Mouse (Mus musculus) mature B cell (primary cell): ENCODE results near the gene Srsf1.

Experiments
- in situ Hi-C: fragments of 300-500 bp; cut with MboI; formaldehyde crosslinking; loops from 2 replicates; pipeline ENCODE4 v1.14.3; 2019

Gene Srsf1

DNA sequence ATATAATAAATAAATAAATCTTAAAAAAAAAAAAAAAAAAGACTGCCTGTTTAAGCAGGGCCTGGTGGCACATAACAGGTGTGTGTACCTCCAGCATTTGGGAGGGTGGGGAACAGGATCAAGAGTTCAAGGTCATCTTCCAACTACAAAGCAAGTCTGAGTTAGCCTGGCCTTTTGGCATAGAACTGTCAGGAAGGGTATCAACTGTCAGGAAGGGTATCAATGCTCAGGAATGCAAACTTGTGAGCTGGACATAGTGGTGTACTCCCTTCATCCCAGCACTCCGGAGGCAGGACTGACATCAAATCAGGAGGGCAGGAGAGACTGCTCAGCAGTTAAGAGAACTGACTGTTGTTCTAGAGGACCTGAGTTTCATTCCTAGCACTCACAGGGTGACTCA is 8.1 kb upstream of the Srsf1 start:
- in situ Hi-C loops: no loop called here

DNA sequence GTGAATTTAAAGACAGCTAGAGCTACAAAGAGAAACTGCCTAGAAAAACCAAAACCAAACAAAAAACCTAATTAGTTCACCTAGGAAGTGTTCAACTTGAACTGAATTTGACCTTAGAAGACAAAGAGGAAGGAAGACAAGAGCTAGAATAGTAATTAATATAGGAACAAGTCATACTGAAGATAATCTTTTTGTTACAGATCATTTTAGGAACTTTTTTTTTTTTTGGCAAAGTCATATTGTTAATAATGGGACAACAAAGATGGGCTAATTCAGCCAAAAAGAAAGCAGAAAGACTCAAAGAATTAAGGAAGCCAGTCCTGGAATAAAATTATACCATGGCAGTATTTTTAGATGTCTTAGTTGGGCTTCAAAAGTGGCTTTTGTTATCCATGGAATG is 2.9 kb upstream of the Srsf1 start:
- in situ Hi-C loops: no loop called here

DNA sequence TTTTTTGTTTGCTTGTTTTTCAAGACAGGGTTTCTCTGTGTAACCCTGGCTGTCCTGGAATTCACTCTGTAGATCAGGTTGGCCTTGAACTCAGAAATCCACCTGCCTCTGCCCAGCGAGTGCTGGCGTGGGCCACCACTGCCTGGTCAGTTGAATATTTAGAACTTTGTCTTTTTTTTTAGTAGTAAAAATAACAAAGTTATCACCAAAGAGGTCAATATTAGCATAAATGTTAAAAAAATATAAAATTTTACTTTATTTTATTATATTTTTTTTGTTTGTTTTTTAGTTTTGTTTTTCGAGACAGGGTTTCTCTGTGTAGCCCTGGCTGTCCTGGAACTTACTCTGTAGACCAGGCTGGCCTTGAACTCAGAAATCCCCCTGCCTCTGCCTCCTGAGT is 2.0 kb upstream of the Srsf1 start:
- in situ Hi-C loops: loop anchor here (5.0 kb wide), 1 partner anchor 73 kb away; no protein-coding TSS in a partner anchor

DNA sequence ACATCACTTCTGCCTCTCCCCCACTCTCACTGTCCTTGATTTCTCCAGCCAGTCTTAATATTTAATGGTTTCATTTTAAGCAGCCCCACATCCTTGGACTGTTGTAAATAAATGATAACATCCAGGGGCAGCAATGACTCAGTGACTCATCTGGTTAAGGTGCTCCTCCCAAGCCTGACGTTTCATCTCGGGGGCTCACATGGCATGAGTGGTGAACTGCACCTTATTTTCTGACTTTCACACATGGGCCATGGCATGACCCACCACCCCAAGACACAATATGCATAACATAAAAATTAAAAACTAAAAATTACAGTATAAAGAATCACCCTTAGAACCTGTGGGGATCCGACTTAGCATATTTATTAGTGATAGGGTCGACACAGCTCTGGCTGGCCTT is 1.3 kb upstream of the Srsf1 start:
- in situ Hi-C loops: loop anchor here (5.0 kb wide), 1 partner anchor 74 kb away; no protein-coding TSS in a partner anchor

- in situ Hi-C loops: loop anchor here (5.0 kb wide), 1 partner anchor 74 kb away; no protein-coding TSS in a partner anchor
Observed at GRCm38 (mm10) chr11:88046323-88046937, 743 bp upstream of the Srsf1 start.

GRCm38 (mm10) chr11:88047871-88048531 is 828 bp downstream of the Srsf1 start:
- in situ Hi-C loops: loop anchor here (5.0 kb wide), 1 partner anchor 76 kb away; no protein-coding TSS in a partner anchor

DNA sequence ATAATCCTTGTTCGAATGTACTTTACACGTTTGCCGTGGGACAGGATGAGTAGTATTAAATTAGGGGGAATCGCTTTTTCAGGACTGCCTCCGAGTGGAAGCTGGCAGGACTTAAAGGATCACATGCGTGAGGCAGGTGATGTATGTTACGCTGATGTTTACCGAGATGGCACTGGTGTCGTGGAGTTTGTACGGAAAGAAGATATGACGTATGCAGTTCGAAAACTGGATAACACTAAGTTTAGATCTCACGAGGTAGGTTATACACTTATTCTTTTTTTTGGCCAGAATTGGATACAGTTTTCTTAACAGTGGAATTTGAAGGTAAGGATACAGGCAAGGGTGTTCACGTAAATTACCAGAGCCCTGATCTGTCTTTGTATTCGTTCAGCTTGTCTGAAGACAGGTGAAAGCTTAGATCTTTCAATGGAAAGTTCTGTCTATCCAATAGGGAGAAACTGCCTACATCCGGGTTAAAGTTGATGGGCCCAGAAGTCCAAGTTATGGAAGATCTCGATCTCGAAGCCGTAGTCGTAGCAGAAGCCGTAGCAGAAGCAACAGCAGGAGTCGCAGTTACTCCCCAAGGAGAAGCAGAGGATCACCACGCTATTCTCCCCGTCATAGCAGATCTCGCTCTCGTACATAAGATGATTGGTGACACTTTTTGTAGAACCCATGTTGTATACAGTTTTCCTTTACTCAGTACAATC is 1.9 kb downstream of the Srsf1 start:
- in situ Hi-C loops: loop anchor here (5.0 kb wide), 1 partner anchor 77 kb away; no protein-coding TSS in a partner anchor

DNA sequence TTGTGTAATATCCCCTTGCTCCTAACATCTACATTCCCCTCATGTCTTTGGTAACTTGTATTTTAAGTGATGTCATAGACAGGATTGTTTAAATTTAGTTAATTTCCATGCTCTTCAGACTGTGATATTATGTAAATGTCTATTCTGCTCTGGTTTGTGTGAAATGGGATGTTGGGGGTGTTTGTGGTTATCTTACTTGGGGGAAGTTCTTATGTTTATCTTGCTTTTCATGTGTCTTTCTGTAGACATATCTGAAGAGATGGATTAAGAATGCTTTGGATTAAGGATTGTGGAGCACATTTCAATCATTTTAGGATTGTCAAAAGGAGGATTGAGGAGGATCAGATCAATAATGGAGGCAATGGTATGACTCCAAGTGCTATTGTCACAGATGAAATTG is 2.6 kb downstream of the Srsf1 start:
- in situ Hi-C loops: loop anchor here (5.0 kb wide), 1 partner anchor 77 kb away; no protein-coding TSS in a partner anchor

- in situ Hi-C loops: no loop called here
Observed at GRCm38 (mm10) chr11:88052638-88053037, 5.5 kb downstream of the Srsf1 start.

- in situ Hi-C loops: no loop called here
Observed at GRCm38 (mm10) chr11:88053821-88054220, 6.6 kb downstream of the Srsf1 start.

- in situ Hi-C loops: no loop called here
Observed at GRCm38 (mm10) chr11:88054589-88054988, 7.4 kb downstream of the Srsf1 start.

GRCm38 (mm10) chr11:88055777-88056176 is 8.6 kb downstream of the Srsf1 start:
- in situ Hi-C loops: loop anchor here (5.0 kb wide), 1 partner anchor 142 kb away; no protein-coding TSS in a partner anchor

DNA sequence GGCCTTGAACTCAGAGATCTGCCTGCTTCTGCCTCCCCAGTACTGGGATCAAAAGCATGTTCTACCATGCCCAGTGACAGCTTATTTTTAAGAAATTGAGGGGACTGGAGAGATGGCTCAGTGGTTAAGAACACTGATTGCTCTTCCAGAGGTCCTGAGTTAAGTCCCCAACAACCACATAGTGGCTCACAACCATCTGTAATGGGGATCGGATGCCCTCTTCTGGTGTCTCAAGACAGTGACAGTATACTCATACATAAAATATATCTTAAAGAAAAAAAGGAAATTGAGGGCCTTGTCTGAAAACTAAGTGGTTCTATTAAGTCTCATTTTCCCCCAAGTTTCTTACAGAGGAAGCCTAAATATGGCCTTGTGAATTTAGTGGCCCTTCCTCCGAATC is 10.6 kb downstream of the Srsf1 start:
- in situ Hi-C loops: loop anchor here (5.0 kb wide), 1 partner anchor 140 kb away; no protein-coding TSS in a partner anchor

GRCm38 (mm10) chr11:88059141-88059540 is 12.0 kb downstream of the Srsf1 start:
- in situ Hi-C loops: loop anchor here (5.0 kb wide), 1 partner anchor 138 kb away; no protein-coding TSS in a partner anchor

GRCm38 (mm10) chr11:88061892-88062625 is 14.9 kb downstream of the Srsf1 start:
- in situ Hi-C loops: no loop called here

DNA sequence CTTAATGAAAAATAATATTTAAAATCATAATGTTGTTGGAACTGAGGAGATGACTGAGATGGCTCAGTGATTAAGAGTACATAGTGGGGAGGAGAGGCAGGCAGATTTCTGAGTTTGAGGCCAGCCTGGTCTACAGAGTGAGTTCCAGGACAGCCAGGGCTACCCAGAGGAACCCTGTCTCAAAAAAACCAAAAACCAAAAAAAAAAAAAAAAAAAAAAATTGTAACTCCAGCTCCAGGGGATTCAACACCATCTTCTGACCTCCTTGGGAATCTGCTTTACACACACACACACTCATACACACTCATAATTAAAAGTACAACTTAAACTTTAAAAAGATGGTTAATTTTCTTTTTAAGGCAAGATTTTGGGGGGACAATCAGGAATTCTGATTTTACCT is 18.6 kb downstream of the Srsf1 start:
- in situ Hi-C loops: no loop called here

- in situ Hi-C loops: no loop called here
Observed at GRCm38 (mm10) chr11:88067191-88067585, 20.0 kb downstream of the Srsf1 start.

DNA sequence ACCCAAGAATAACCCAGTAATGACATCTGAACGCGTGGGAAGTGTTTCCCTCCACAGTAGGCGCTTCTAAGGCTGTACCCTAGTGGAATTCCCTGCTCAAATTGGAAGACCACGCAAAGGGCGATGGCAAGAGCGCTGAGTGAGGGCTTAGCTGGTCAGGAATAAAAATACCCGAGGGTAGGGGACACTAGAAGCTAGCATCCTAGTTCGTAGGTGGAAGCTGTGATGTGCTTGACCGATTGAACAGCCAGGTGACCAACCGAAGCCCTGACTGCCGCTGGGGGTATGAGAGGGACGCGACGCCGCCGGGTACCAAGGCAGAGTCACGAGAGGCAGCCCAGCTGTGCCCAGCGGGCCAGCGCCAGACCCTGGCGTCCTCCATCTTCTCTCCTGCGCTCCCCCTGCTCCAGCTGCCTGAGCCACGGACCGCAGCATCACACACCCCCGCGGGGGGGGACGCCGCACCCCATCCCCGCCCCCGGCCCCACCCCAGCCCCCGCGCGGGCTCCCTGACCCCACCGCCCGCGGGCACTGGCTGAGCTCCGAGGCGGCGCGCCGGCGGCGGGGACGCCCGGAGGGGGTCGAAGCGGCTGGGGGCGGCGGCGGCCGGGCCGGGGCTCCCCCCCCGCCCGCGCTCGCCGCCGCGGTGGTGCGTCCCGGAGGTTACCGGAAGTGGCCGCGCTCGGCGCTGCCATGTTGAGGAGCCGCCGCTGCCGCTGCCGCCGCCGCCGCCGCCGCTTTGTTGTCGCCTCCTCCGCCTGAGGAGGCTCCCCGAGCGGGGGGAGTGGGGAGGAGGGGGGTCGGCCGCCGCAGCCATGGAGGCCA is 20.6 kb downstream of the Srsf1 start, which contains the start of gene Vezf1:
TSS of gene Vezf1 (plus strand) at position 694 of the 825 bp plus-strand sequence.
- in situ Hi-C loops: no loop called here

DNA sequence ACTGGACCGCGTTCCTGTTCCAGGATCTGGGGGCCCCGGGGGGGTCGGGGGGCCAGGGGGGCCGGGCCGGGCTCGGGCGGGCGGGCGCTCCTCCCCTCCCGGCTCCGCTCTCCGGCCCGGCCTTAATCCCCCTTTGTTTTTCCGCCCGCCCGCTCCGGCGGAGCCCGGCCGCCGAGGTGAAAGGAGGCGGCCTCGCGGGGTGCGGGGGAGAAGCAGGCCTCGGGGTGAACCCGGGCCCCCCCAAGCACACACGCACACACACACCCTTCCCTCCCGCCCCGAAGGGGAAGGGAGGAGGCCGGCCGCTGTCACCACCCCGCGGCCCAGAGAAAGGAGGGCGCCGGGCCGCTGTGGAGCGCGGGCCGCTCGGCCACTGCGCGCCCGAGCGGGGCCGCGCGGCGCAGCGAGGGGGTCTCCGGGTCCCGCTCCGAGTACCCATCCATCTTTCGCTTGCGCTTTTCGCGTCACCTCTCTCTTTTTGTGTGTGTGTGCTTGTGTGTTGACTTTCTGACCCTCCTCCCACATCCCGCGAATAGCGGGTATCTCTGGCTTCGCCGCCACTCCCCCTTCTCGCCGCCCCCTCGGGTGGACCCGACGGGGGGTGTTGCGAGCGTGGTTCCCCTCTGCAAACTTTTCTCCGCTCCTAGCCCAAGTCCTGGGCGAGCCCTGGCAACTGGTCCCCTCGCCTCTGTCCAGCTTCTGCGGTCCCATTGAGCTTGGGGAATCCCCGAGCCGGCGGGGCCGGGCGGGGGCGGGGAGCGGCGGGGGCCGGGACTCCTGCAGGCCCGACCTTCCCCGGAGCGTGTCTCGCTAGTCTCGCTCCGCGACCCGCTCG is 21.5 kb downstream of the Srsf1 start:
- in situ Hi-C loops: no loop called here

GRCm38 (mm10) chr11:88069246-88069570 is 22.0 kb downstream of the Srsf1 start:
- in situ Hi-C loops: no loop called here
